Mouse (Mus musculus) adrenal gland, postnatal 36 days (tissue): ENCODE data around the gene Tlr8. TPM values are rescaled to one million over a fixed set of nuclear protein-coding genes. Genes with fewer than 3 reads are reported as not detected.

Experiments
- DNase-seq, 2 experiments: peaks; one replicate each; pipeline ENCODE4 v3.0.0; 2021; ENCODE audit warnings: mixed read lengths in 1 of 2
- total RNA-seq, 2 experiments: library from RNA; stranded (reverse); gene quantifications; 2 replicates each; pipeline ENCODE4 v1.2.3; 2021

Gene Tlr8
- total RNA-seq, 2 experiments from 2014 or later: 2.0 to 4.5 TPM

DNA sequence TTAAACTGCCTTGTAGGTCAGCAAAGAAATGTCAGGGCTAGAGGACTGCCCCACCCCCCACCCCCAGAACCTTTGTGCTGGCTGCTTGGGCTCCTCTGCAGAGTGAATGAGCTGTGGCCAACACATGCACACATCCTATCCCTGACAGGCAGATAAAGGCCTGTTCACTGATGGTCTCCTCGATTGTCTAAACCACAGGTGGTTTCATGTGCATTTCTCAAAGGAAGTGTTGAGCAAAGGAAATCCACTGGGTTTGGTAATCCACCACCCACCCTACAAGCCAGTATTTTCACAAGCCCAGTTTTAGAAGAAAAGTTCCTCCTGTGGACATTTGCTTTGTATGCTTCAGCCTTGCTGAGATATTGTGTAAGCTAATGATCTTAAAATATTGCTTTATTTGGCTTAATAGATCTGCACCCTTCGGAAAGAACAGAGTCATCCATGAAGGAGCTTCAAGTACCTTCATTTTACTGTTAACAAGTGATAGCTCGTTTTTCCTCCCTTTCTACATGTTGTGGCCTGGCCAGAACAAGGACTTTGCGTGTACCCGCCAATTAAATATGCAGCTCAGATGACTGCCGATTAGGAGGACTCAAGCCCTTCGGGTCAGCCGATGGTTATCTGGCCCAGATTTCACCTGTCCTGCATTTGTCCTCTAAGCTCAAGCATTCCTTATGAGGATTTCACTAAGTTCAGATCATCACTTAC lies 58.2 kb downstream of the Tlr8 start:
- no peak for DNase-seq

DNA sequence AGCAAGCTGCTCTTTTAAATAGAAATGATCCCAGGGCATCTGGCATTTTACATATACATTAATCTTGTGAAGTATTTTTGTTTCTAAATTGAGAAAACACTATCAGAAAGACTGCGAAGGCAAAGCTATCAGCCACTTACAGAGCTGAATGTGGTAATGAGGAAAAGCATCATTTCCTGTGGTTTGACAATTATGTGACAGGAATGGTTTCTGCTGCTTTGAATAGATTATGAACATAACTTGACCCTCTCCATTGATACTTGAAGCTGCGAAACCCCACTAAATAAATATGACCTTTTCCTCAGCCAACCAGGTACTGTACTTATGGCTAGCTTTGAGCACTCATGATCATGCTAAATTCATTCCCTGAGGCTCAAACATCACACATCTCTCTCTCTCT lies 62.8 kb downstream of the Tlr8 start:
- no peak for DNase-seq

DNA sequence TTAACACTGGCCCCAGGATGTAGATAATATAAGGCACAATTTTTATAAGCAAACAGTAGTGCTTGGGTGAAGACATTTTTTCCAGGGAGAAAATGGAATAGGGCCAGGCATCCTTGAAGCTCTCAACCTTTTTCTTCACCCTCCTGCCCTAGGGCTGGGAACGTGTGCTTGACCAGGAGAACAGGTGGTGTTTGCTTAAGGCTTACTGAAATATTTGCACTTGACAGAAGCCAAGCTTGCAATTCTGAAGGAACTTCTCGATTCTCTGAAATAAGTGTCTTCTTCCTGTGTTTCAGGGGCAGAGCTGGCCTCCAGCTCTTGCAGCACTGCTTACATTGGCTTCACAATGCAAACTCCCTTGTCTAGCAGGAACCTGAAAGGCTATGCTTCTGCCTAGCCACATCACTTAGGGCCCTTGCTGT lies 68.9 kb downstream of the Tlr8 start:
- no peak for DNase-seq

Other genes starting within 250 kb of the Tlr8 start
- gene Tmsb4x, start 55.0 kb downstream of the Tlr8 start, total RNA-seq: 100 to 1,000 TPM; 356 to 454 TPM
- 1 to 10 TPM; 1.9 to 5.4 TPM for gene Tlr7, start 66.2 kb upstream of the Tlr8 start, total RNA-seq
- gene Prps2, start 118.4 kb upstream of the Tlr8 start, total RNA-seq: 10 to 100 TPM; 22.2 to 29.6 TPM